Mouse (Mus musculus) G1E (cell line): ENCODE measurements around the gene Map3k20.

ENCODE experiments used
- CTCF ChIP-seq: IDR thresholded peaks from 2 replicates; pipeline ENCODE4 v1.5.1; 2012; ENCODE audit warnings: low read depth, low read length, inconsistent platforms, mixed read lengths
- GATA1 ChIP-seq: IDR thresholded peaks from 2 replicates; pipeline ENCODE4 v1.6.1; 2012; ENCODE audit warnings: borderline replicate concordance, low read length, inconsistent platforms, mixed read lengths
- POLR2AphosphoS5 ChIP-seq: IDR thresholded peaks from 2 replicates; pipeline ENCODE4 v1.6.1; 2012; ENCODE audit warnings: low read depth, low read length, inconsistent platforms; ENCODE audit not compliant: insufficient replicate concordance
- TAL1 ChIP-seq: conservative IDR thresholded peaks from 2 replicates; pipeline ENCODE4 v1.6.1; 2012; ENCODE audit warnings: low read depth, low read length, inconsistent platforms, mixed read lengths

- TF ChIP-seq CTCF = no peak
- TF ChIP-seq GATA1 = no peak
- no peak for TF ChIP-seq POLR2AphosphoS5
- TF ChIP-seq TAL1 = no peak
Measured at GRCm38 (mm10) chr2:72351329-72351728, 65.9 kb downstream of the Map3k20 start.
